Mouse (Mus musculus) adrenal gland (tissue): ENCODE measurements around the gene Nav1.

Experiments
- microRNA-seq, 2 experiments: library from miRNA; unstranded; fragments of <30 nt; microRNA quantifications; one replicate each; pipeline ENCODE4; 2019

Nav1 gene

Small RNAs within 50 kb of the gene (microRNA-seq; reads per million reads assigned to microRNA genes)
- 0.23 to 0.99 reads per million in 2 experiments for gene Mir1231
